Mouse (Mus musculus) stomach, embryonic 14.5 days (tissue): ENCODE results near the gene Bcam. TPM values are rescaled to one million over a fixed set of nuclear protein-coding genes. Genes with fewer than 3 reads are reported as not detected.

Experiments
- ATAC-seq: fragments of 200-750 bp; cut with Nextera tagmentation; 2 replicates; pipeline ENCODE4 v1.8.0; 2017; ENCODE audit warnings: low read depth, moderate TSS enrichment; ENCODE audit not compliant: insufficient number of reproducible peaks, insufficient read depth, low FRiP score
- H3K27ac ChIP-seq: fragments of 300-500 bp; sonication (generic); 2 replicates; pipeline ENCODE4 v1.5.1; 2014; ENCODE audit warnings: mild to moderate bottlenecking, low read length, moderate library complexity, mixed read lengths
- H3K27me3 ChIP-seq: fragments of 300-500 bp; sonication (generic); 2 replicates; pipeline ENCODE4 v1.6.1; 2014; ENCODE audit warnings: low read length, control low read depth, mixed read lengths; ENCODE audit not compliant: control insufficient read depth, insufficient read depth
- H3K36me3 ChIP-seq: fragments of 300-500 bp; sonication (generic); 2 replicates; pipeline ENCODE4 v1.6.1; 2014; ENCODE audit warnings: mild to moderate bottlenecking, control low read depth, low read length, moderate library complexity, mixed read lengths; ENCODE audit not compliant: control insufficient read depth, insufficient read depth
- H3K4me1 ChIP-seq: fragments of 300-500 bp; sonication (generic); 2 replicates; pipeline ENCODE4 v1.6.1; 2014; ENCODE audit warnings: low read length, control low read depth, mixed read lengths; ENCODE audit not compliant: control insufficient read depth, insufficient read depth
- H3K4me2 ChIP-seq: fragments of 300-500 bp; sonication (generic); replicated peaks from 2 replicates; pipeline ENCODE4 v1.6.1; 2014; ENCODE audit warnings: low read depth, low read length, control low read depth
- H3K4me3 ChIP-seq: fragments of 300-500 bp; sonication (generic); 2 replicates; pipeline ENCODE4 v1.5.1; 2014; ENCODE audit warnings: low read depth, low read length, control low read depth
- H3K9ac ChIP-seq: fragments of 300-500 bp; sonication (generic); replicated peaks from 2 replicates; pipeline ENCODE4 v1.6.1; 2014; ENCODE audit warnings: low read depth, mild to moderate bottlenecking, control low read depth, low read length, moderate library complexity, mixed read lengths
- H3K9me3 ChIP-seq: fragments of 300-500 bp; sonication (generic); 2 replicates; pipeline ENCODE4 v1.6.1; 2016; ENCODE audit warnings: low read depth, low read length, control low read depth; ENCODE audit not compliant: control insufficient read depth
- WGBS: fragments of 180-500 bp; shearing (Covaris S2); extraction: QIAGEN DNeasy Blood & Tissue Kit; methylation state at CpG from one replicate; pipeline ENCODE4 v1.1.7; 2014; 5-methylcytosine and 5-hydroxymethylcytosine counted together
- polyA plus RNA-seq: library from polyadenylated mRNA; unstranded; fragments of >200 nt; fragmentation: Nextera tagmentation; extraction: Ambion mirVana; gene quantifications from 2 replicates; pipeline ENCODE4 v1.2.1, GENCODE M21; 2014

Gene Bcam
- polyA plus RNA-seq, 1 experiment from 2014 or later: 156 TPM

- H3K4me2 ChIP-seq: no peak overlapping the region
- no peak overlapping the region for H3K27ac ChIP-seq
- H3K4me1 ChIP-seq: no peaks in the 10 kb centered on the region
- no peaks in the 10 kb centered on the region for H3K36me3 ChIP-seq
- H3K4me3 ChIP-seq: no peak overlapping the region
- H3K27me3 ChIP-seq: no peaks in the 10 kb centered on the region
- no peaks in the 10 kb centered on the region for H3K9me3 ChIP-seq
- ATAC-seq: no peak
- no peak overlapping the region for H3K9ac ChIP-seq
- WGBS: 83% methylated on average over 4 of the region's 4 CpGs
These were observed 9.1 kb upstream of the Bcam start for GRCm38 (mm10) chr7:19779903-19780302.

DNA sequence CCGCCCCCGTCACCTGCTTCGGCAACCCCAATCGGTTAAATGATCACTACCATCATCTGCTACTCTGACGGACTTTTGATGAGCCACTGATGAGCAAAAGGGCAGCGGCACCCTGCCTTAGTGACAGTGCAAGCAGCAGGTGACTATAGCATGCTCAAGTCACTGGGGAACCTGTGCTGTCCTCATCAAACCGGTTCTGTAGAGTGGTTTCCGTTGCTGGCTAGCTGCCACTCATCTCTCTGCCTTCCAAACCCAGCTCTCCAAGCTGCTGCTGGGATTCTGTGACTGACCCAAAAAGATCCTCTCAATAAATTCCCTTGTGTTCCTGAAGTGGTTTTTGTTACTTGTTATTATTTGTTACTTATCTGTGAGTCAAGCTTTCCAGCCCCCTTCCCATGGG lies 7.8 kb upstream of the Bcam start:
- Histone ChIP-seq H3K4me1 (no peaks in the 10 kb centered on the region), H3K27ac (no peak overlapping the region), H3K4me3 (no peak overlapping the region), H3K4me2 (no peak overlapping the region), H3K9ac (no peak overlapping the region), H3K9me3 (no peaks in the 10 kb centered on the region), H3K36me3 (no peaks in the 10 kb centered on the region), H3K27me3 (no peaks in the 10 kb centered on the region)
- ATAC-seq: no peak
- WGBS: 78% methylated on average over 8 of the region's 8 CpGs

DNA sequence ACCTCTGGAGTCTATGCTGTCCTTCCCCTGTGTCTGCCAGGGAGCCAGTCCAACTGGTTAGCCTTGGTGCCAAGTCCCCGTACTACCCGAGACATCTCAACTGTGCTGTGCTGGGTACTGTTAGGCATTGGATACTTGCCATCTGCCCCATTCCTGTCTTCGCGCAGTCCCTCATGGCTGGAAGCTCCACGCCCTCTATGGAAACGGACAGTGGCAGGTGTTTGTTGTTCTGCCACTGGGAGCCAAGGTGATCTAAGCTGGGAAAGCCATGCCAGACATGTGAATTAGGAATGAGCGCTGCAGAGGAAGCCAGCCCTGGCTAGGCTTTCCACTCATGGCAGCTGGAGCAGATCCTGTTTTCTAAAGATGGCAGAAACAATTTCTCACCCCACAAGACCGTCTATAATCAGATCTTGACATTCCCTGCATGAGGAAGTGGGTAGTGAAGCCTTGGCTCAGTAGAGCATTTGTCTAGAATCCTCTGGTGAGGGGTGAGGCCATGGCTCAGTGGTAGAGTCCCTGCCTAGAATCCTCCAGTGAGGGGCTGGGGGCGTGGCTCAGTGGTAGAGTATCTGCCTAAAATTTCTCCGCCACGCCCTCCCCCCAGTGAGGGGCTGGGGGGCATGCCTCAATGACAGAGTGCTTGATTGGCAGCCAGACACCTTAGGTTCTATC lies 6.4 kb upstream of the Bcam start:
- no peak overlapping the region for H3K27ac ChIP-seq
- H3K4me3 ChIP-seq: no peak overlapping the region
- H3K36me3 ChIP-seq: no peaks in the 10 kb centered on the region
- 87% methylated on average over 11 of the region's 11 CpGs for WGBS
- no peak overlapping the region for H3K4me2 ChIP-seq
- no peaks in the 10 kb centered on the region for H3K9me3 ChIP-seq
- no peak for ATAC-seq
- no peaks in the 10 kb centered on the region for H3K27me3 ChIP-seq
- no peaks in the 10 kb centered on the region for H3K4me1 ChIP-seq
- H3K9ac ChIP-seq: no peak overlapping the region

DNA sequence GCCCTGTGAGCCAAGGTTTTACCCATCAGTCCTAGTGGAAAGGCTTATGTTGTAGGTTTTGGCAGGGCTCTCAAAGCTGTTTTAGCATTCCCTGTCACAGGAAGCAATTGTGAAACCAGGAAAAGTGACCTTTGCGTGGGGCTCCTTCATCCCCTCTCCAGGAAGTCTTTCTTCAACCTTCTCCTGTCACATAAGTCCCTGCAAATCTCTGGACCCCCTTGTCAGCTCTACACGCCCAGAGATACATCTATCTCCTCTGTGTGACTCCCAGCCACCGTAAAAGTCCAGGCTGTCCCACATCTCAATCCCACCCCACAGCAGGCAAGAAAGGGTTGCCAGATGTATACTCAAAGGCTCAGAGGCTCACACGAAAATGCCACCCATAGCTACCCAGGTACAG lies 866 bp upstream of the Bcam start:
- H3K36me3 ChIP-seq: peaks cover under 1% of the 10 kb centered on the region; the same call in 1 of the 2 replicates
- no peak overlapping the region for H3K27ac ChIP-seq
- ATAC-seq: no peak
- H3K9ac ChIP-seq: no peak overlapping the region
- H3K9me3 ChIP-seq: no peaks in the 10 kb centered on the region
- H3K4me2 ChIP-seq: no peak overlapping the region; the same call in 1 of the 2 replicates
- 49% methylated on average over 4 of the region's 4 CpGs for WGBS
- peaks cover 26% of the 10 kb centered on the region for H3K4me1 ChIP-seq
- no peak overlapping the region for H3K4me3 ChIP-seq
- H3K27me3 ChIP-seq: no peaks in the 10 kb centered on the region

GRCm38 (mm10) chr7:19770375-19770754 lies 451 bp downstream of the Bcam start:
- Histone ChIP-seq H3K4me3 (peak overlapping the region; percentile 62), H3K27me3 (no peaks in the 10 kb centered on the region), H3K4me1 (peaks cover 26% of the 10 kb centered on the region), H3K36me3 (peaks cover 6% of the 10 kb centered on the region), H3K9me3 (no peaks in the 10 kb centered on the region), H3K4me2 (peak overlapping the region; percentile 91), H3K27ac (peak overlapping the region; percentile 68; the same call in 1 of the 2 replicates), H3K9ac (peak overlapping the region; percentile 65)
- peak; percentile 79 for ATAC-seq
- under 1% methylated on average over 28 of the region's 28 CpGs for WGBS

DNA sequence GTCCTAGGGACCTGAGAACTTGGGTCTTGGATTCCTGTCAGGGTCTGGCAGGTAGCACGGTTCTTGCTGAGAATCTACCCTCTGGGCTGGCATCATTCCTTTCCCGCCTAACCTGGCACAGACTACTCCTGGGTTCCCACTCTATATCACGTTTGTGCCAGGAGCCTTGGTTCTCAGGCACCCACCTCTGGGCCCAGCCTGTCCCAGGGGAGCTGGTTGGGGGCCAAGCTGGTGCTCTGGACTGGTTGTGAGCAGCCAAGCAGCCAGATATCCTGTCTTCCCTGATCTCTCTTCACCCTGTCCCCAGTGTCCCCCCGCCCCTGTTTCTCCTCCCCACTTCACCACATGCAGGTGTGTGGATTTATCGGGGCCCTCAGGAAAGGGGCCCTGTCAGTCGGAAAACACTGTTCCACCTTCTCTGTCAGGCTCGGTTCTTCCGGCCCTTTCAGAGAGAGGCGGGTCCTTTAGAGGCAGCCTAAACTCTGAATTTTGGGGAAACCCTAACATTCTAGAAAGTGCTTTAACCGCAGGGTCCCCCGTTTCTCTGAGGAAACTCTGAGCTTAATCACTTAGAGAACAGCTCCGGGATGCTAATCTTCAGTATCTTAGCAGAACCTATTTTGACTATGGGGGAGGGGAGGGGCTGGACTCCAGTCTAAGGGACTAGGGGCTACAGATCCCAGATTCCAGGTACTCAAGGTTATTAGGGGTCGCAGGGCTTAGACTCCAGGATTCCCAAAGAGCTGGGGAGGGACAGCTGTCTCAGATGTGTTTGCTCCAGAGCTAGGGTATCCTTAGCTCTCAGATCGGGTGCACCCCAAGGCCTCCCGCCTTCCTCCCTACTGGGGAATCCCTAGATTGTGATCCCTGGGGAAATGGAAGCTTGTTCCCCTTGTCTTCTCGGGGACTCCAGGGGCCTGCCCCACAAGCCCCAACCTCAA lies 1.1 kb downstream of the Bcam start:
- Histone ChIP-seq H3K9ac (peak overlapping the region; percentile 65), H3K4me3 (peak overlapping the region; percentile 62), H3K9me3 (no peaks in the 10 kb centered on the region), H3K27me3 (no peaks in the 10 kb centered on the region), H3K27ac (peak overlapping the region; percentile 68), H3K4me1 (peaks cover 26% of the 10 kb centered on the region), H3K36me3 (peaks cover 10% of the 10 kb centered on the region), H3K4me2 (peak overlapping the region; percentile 91)
- WGBS: 6% methylated on average over 16 of the region's 16 CpGs
- ATAC-seq: peak; percentile 11

DNA sequence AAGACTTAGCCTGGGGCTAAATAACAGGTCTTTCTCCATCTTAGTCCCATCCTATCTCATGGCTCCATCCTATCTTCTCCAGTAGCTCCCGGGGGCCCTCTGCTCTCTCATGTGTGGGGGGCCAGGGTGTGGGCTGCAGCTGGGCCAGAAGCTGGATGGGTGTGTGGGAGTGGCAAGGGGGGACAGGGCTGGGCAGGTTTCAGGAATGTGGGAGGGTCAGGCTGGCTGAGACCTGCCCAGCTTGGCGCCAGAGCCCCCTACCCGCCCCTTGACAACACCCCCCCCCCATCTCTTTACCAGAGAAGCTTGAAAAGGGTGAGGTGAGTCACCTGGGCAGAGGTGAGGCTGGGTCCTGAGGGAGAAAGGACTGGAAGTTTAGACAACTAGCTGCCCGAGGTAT lies 1.8 kb downstream of the Bcam start:
- 13% methylated on average over 4 of the region's 4 CpGs for WGBS
- no peaks in the 10 kb centered on the region for H3K9me3 ChIP-seq
- H3K9ac ChIP-seq: no peak overlapping the region
- no peaks in the 10 kb centered on the region for H3K27me3 ChIP-seq
- 0 out of 2 replicates have a peak overlapping the region, but pooled peaks have one; percentile 22 for H3K27ac ChIP-seq
- H3K4me3 ChIP-seq: peak overlapping the region; percentile 62
- peak overlapping the region; percentile 91 for H3K4me2 ChIP-seq
- peak; percentile 70 for ATAC-seq
- peaks cover 26% of the 10 kb centered on the region for H3K4me1 ChIP-seq
- H3K36me3 ChIP-seq: peaks cover 16% of the 10 kb centered on the region

DNA sequence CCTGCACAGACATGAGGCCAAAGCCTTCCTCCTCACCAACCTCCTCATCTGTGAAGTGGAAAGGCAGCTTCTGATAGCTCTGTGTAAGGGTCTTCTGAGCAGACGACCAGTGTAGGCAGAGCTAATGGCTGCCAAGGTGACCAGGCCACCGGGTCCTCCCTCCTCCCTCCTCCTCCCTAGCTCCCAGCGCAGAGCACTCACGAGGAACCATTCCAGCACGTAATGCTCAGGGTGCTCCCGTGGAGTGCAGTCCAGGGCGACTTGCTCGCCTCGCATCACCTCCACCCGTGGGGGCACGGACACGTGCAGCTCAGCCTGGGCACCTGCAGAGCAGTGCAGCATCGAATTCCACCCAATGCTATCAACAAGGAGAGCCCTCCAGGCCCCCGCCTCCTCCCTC lies 2.6 kb downstream of the Bcam start:
- peak overlapping the region; percentile 91 for H3K4me2 ChIP-seq
- peak overlapping the region; percentile 4; the same call in 1 of the 2 replicates for H3K4me3 ChIP-seq
- H3K27me3 ChIP-seq: no peaks in the 10 kb centered on the region
- no peak for ATAC-seq
- no peaks in the 10 kb centered on the region for H3K9me3 ChIP-seq
- H3K9ac ChIP-seq: no peak overlapping the region
- WGBS: 61% methylated on average over 14 of the region's 14 CpGs
- H3K27ac ChIP-seq: peak overlapping the region; percentile 22; the same call in 1 of the 2 replicates
- peaks cover 26% of the 10 kb centered on the region for H3K4me1 ChIP-seq
- H3K36me3 ChIP-seq: peaks cover 20% of the 10 kb centered on the region
